Mouse (Mus musculus): ENCODE results near the gene Olfr322. TPM values are rescaled to one million over a fixed set of nuclear protein-coding genes. Genes with fewer than 3 reads are reported as not detected.

The Olfr322 gene
- polyA plus RNA-seq (2017; shearing (Covaris generic)): not detected

DNA sequence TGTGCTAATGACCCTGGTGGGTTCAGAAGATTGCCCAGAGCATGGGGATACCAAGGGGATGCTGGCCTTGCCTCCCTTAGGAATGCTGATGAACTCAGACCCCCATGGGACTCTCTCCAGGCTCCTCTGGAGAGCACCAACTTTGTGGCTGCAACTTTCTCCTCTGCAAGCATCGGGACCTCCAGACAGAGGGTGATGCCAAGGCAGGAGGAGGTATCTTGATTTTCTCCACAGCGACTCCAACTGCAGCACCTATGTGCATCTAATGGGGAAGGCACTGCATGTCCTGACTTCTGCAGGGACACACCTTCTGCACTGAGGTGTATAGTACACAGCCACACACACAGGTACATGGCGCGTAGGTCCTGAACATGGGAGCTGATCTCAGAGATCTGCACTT is at the start of gene Olfr322:
Olfr322 (plus strand) TSS at position 187 of the 400 bp plus-strand sequence.

DNA sequence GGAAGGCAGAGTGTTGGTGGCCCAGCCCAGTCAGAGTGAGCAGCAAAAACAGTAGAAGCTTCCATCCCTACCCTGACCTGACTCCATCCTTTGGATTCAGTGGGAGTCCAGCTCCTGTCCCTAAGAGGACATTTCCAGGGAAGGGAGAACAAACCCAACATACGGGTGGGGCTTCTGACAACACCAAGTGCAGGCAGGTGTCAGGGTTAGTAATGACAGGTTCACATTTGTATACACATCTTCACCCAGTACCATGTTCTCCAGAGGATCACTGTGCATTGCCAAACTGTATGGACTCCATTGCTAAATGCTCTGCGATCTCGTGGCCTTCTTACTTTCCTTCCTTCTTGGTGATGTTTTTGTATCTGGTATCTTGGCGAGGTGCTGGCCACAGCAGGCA is 42.6 kb upstream of the Olfr322 start, which contains the start of gene 2210407C18Rik:
2210407C18Rik (minus strand) TSS at position 101 of the 400 bp plus-strand sequence.

DNA sequence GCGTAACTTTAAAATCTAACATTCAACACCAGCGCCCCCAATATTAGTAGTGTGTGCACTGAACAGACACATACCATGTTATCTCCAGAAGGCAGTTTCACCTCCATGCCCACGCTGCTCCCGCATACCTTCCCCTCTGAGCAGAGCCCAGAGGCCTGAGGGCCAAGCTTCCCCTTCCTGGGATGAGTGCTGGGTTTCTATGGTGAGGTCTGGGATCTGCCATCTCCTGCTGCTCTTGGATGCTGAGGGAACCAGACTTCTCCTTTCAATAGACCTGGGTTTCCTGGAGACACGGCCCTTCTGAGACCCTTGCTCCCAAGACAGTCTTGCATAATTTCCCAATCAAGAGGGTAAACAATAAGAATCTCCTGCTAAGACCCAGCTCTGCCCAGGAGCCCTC is 28.2 kb upstream of the Olfr322 start, which contains the start of gene Olfr323:
Olfr323 (minus strand) TSS at position 101 of the 400 bp plus-strand sequence.

DNA sequence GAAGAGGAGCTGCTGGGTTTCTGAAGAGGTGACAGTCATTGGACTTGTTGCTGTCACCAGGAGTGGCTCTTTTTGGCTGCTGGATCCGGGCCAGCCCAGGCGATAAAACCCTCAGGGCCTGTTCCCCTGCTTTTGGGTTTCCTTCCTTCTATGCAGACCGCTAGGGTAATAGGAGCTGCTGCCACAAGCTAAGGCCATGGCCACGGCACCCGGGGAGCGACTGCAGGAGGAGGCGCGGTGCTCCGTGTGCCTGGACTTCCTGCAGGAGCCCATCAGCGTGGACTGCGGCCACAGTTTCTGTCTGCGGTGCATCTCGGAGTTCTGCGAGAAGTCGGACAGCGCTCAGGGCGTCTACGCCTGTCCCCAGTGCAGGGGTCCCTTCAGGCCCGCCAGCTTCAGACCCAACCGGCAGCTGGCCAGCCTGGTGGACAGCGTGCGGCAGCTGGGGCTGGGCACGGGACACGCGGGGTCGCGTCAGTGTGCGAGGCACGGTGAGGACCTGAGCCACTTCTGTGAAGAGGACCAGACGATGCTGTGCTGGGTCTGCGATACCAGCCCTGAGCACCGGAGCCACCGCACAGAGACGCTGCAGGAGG is 18.2 kb upstream of the Olfr322 start, which contains the start of gene Trim58:
Trim58 (plus strand) TSS at position 194 of the 596 bp plus-strand sequence.

DNA sequence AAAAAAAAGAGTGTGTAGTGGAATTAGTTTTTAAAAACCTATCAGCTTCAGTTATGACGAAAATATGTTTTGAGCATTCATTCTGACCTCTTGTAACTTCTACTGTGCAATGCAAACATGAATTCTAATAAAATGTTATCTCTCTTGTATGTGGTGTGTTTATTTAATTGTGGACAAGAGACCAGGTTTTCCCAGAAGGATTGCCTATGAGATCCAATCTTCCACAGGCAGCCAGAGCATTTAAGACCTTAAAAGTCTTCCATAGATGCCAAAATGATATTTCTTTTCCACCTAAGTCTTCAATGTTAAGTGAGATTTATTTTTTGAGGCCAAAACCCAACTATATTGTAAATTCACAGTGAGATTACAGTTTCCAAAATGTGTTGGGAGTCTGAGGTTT is 22.2 kb downstream of the Olfr322 start, which contains the start of gene Olfr320:
Olfr320 (plus strand) TSS at position 301 of the 400 bp plus-strand sequence.

DNA sequence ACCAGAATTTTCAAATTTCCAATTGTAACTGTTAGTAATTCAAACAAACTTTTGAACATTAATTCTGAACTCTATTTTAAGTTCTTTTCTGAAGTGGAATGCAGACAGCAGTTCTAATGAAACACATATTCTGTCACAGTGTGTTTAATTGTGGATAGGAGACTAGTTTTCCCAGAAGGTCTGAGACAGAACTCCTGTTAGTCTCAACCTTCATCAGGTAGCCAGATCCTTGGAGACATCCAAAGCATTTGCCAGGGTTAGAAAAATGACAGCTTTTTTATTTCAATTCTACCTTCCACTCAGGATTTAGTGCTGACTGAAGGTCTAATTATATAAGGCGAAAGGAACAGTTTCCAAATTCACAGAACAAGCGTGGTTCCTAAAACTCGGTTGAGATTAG is 40.3 kb downstream of the Olfr322 start, which contains the start of gene Olfr319:
Olfr319 (plus strand) TSS at position 301 of the 400 bp plus-strand sequence.

Other genes with a start within 250 kb of the Olfr322 start
- gene 1810065E05Rik, start 237.7 kb upstream of the Olfr322 start, polyA plus RNA-seq (2017; shearing (Covaris generic)): not detected
- not detected for gene Gm12253, start 226.2 kb upstream of the Olfr322 start, polyA plus RNA-seq (2017; shearing (Covaris generic))
- not detected for gene Lypd9, start 205.9 kb upstream of the Olfr322 start, polyA plus RNA-seq (2017; shearing (Covaris generic))
- not detected for gene Olfr30, start 196.5 kb upstream of the Olfr322 start, polyA plus RNA-seq (2017; shearing (Covaris generic))
- not detected for gene Olfr332, start 166.2 kb upstream of the Olfr322 start, polyA plus RNA-seq (2017; shearing (Covaris generic))
- not detected for gene Olfr331, start 156.2 kb upstream of the Olfr322 start, polyA plus RNA-seq (2017; shearing (Covaris generic))
- gene Olfr330, start 123.9 kb upstream of the Olfr322 start, polyA plus RNA-seq (2017; shearing (Covaris generic)): not detected
- gene Olfr329-ps, start 112.4 kb upstream of the Olfr322 start, polyA plus RNA-seq (2017; shearing (Covaris generic)): not detected
- gene Olfr328, start 103.1 kb upstream of the Olfr322 start, polyA plus RNA-seq (2017; shearing (Covaris generic)): not detected
- not detected for gene Olfr224, start 88.2 kb upstream of the Olfr322 start, polyA plus RNA-seq (2017; shearing (Covaris generic))
- not detected for gene Olfr325, start 81.1 kb upstream of the Olfr322 start, polyA plus RNA-seq (2017; shearing (Covaris generic))
- gene Olfr324, start 63.7 kb upstream of the Olfr322 start, polyA plus RNA-seq (2017; shearing (Covaris generic)): not detected
- gene 2210407C18Rik, start 42.7 kb upstream of the Olfr322 start, polyA plus RNA-seq (2017; shearing (Covaris generic)): not detected
- gene Olfr323, start 28.3 kb upstream of the Olfr322 start, polyA plus RNA-seq (2017; shearing (Covaris generic)): not detected
- gene Trim58, start 18.3 kb upstream of the Olfr322 start, polyA plus RNA-seq (2017; shearing (Covaris generic)): not detected
- gene Olfr320, start 22.3 kb downstream of the Olfr322 start, polyA plus RNA-seq (2017; shearing (Covaris generic)): not detected
- not detected for gene Olfr319, start 40.4 kb downstream of the Olfr322 start, polyA plus RNA-seq (2017; shearing (Covaris generic))
- gene Olfr318, start 65.2 kb downstream of the Olfr322 start, polyA plus RNA-seq (2017; shearing (Covaris generic)): 0.09 TPM
- gene Olfr317, start 80.4 kb downstream of the Olfr322 start, polyA plus RNA-seq (2017; shearing (Covaris generic)): not detected
- gene Olfr316, start 94.0 kb downstream of the Olfr322 start, polyA plus RNA-seq (2017; shearing (Covaris generic)): not detected
- gene Olfr315, start 114.4 kb downstream of the Olfr322 start, polyA plus RNA-seq (2017; shearing (Covaris generic)): not detected
- 0.10 TPM for gene Olfr314, start 124.2 kb downstream of the Olfr322 start, polyA plus RNA-seq (2017; shearing (Covaris generic))
- not detected for gene Fam183b, start 143.2 kb downstream of the Olfr322 start, polyA plus RNA-seq (2017; shearing (Covaris generic))
- gene Olfr313, start 156.2 kb downstream of the Olfr322 start, polyA plus RNA-seq (2017; shearing (Covaris generic)): not detected
- not detected for gene Olfr312, start 170.5 kb downstream of the Olfr322 start, polyA plus RNA-seq (2017; shearing (Covaris generic))
- not detected for gene Olfr311, start 180.5 kb downstream of the Olfr322 start, polyA plus RNA-seq (2017; shearing (Covaris generic))
- 10.2 TPM for gene Gm12258, start 188.4 kb downstream of the Olfr322 start, polyA plus RNA-seq (2017; shearing (Covaris generic))
- gene 2810021J22Rik, start 208.4 kb downstream of the Olfr322 start, polyA plus RNA-seq (2017; shearing (Covaris generic)): 14.1 TPM
- gene Zfp39, start 245.4 kb downstream of the Olfr322 start, polyA plus RNA-seq (2017; shearing (Covaris generic)): 12.8 TPM

All from CD4-positive, CD25-positive, alpha-beta regulatory T cell, adult 9 weeks (primary cell).